Mouse (Mus musculus) skeletal muscle tissue, postnatal 0 days (tissue): ENCODE measurements around the gene Pcdh11x. TPM values are rescaled to one million over a fixed set of nuclear protein-coding genes. Genes with fewer than 3 reads are reported as not detected.

Source experiments
- polyA plus RNA-seq: library from polyadenylated mRNA; unstranded; fragments of >200 nt; fragmentation: Nextera tagmentation; extraction: Ambion mirVana; gene quantifications from 2 replicates; pipeline ENCODE4 v1.2.1, GENCODE M21; 2015

The Pcdh11x gene
- polyA plus RNA-seq = 1.3 and 1.6 TPM in 2 replicates

GRCm38 (mm10) chrX:120290011-120290899, at the start of gene Pcdh11x:
Gene Pcdh11x (plus strand): TSS chrX:120290259.

GRCm38 (mm10) chrX:120312995-120313394, 22.9 kb downstream of the Pcdh11x start, which contains the start of gene H2afb3:
Gene H2afb3 (minus strand): TSS chrX:120313095.

Other genes with a start within 250 kb of the Pcdh11x start
- gene H2afb3, start 22.8 kb downstream of the Pcdh11x start, polyA plus RNA-seq = not detected in 2 replicates